Mouse (Mus musculus): Measurements from ENCODE around the gene Gm10375. TPM values are rescaled to one million over a fixed set of nuclear protein-coding genes. Genes with fewer than 3 reads are reported as not detected.

The Gm10375 gene
- total RNA-seq (2023) = not detected

DNA sequence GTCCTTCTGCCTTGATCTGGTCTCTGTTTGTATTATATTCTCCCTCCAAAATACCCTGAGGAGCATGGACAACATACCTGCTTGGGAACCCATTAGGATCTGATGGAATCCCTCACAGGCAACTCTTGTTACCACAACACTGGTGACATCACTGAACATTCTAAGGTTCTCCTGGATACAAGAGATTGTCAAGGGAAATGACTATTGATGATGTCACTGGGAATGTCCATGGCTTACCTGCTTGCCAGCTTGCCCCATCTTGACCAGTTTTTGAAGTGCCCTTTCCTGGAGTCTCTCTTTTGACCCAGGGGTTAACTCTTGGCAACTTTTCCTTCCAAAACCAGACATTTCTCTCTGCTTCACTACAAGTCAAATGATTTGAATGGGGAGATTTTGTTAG lies at the start of gene Gm10375:
Gene Gm10375, minus strand, starts transcription at position 101 of the 400 bp plus-strand sequence.

DNA sequence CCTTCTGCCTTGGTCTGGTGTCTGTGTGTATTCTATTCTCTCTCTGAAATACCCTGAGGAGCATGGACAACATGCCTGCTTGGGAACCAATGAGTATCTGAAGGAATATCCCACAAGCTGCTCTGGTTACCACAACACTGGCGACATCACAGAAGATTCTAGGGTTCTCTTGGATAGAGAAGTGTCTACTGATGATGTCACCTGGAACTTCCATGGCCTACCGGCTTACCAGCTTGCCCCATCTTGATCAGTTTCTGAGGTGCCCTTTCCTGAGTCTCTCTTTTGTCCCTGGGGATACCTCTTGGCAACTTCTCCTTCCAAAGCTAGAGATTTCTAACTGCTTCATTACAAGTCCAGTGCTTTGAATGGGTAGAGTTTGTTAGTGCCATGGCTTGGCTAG lies 28.8 kb downstream of the Gm10375 start, which contains the start of gene Gm17654:
Gene Gm17654, minus strand, starts transcription at position 101 of the 400 bp plus-strand sequence.

Other genes starting within 250 kb of the Gm10375 start
- not detected for gene Gm8138, start 191.7 kb downstream of the Gm10375 start, total RNA-seq (2023)
- gene Gm5799, start 64.4 kb downstream of the Gm10375 start, total RNA-seq (2023) = not detected
- gene Gm17654, start 28.9 kb downstream of the Gm10375 start, total RNA-seq (2023) = not detected
- not detected for gene Gm8165, start 69.2 kb upstream of the Gm10375 start, total RNA-seq (2023)
- gene Gm7324, start 89.8 kb upstream of the Gm10375 start, total RNA-seq (2023) = 2.2 TPM
- gene Gm16506, start 119.5 kb upstream of the Gm10375 start, total RNA-seq (2023) = not detected
- gene Gm6526, start 139.9 kb upstream of the Gm10375 start, total RNA-seq (2023) = not detected
- gene Gm8180, start 176.7 kb upstream of the Gm10375 start, total RNA-seq (2023) = not detected